Mouse (Mus musculus) embryonic facial prominence, embryonic 12.5 days (tissue): ENCODE data around the gene Ccdc69. TPM values are rescaled to one million over a fixed set of nuclear protein-coding genes. Genes with fewer than 3 reads are reported as not detected.

Experiments
- ATAC-seq: fragments of 200-750 bp; cut with Nextera tagmentation; 2 replicates; pipeline ENCODE4 v1.8.0; 2017; ENCODE audit not compliant: insufficient number of reproducible peaks, insufficient read depth, low FRiP score, low TSS enrichment
- H3K27ac ChIP-seq: fragments of 300-500 bp; sonication (generic); 2 replicates; pipeline ENCODE4 v1.5.1; 2016; ENCODE audit warnings: mild to moderate bottlenecking
- H3K27me3 ChIP-seq: fragments of 300-500 bp; sonication (generic); 2 replicates; pipeline ENCODE4 v1.6.1; 2016; ENCODE audit warnings: mild to moderate bottlenecking, moderate library complexity
- H3K36me3 ChIP-seq: fragments of 300-500 bp; sonication (generic); 2 replicates; pipeline ENCODE4 v1.6.1; 2016; ENCODE audit warnings: mild to moderate bottlenecking
- H3K4me1 ChIP-seq: fragments of 300-500 bp; sonication (generic); 2 replicates; pipeline ENCODE4 v1.6.1; 2016
- H3K4me2 ChIP-seq: fragments of 300-500 bp; sonication (generic); replicated peaks from 2 replicates; pipeline ENCODE4 v1.6.1; 2016; ENCODE audit warnings: mild to moderate bottlenecking, moderate library complexity
- H3K4me3 ChIP-seq: fragments of 300-500 bp; sonication (generic); 2 replicates; pipeline ENCODE4 v1.5.1; 2016; ENCODE audit warnings: mild to moderate bottlenecking
- H3K9ac ChIP-seq: fragments of 300-500 bp; sonication (generic); 2 replicates; pipeline ENCODE4 v1.6.1; 2016; ENCODE audit warnings: mild to moderate bottlenecking, moderate library complexity
- H3K9me3 ChIP-seq: fragments of 300-500 bp; sonication (generic); 2 replicates; pipeline ENCODE4 v1.6.1; 2016; ENCODE audit warnings: mild to moderate bottlenecking, moderate library complexity
- WGBS: fragments of 180-500 bp; shearing (Covaris S2); methylation state at CpG from one replicate; pipeline ENCODE4 v1.1.7; 2016; 5-methylcytosine and 5-hydroxymethylcytosine counted together
- polyA plus RNA-seq: library from polyadenylated mRNA; unstranded; fragments of >200 nt; fragmentation: Nextera tagmentation; extraction: Ambion mirVana; gene quantifications from 2 replicates; pipeline ENCODE4 v1.2.1, GENCODE M21; 2016

Ccdc69 gene
- polyA plus RNA-seq, 1 experiment from 2014 or later, result 0.67 TPM

GRCm38 (mm10) chr11:55033040-55033660 lies 44.8 kb downstream of the Ccdc69 start, which contains the start of gene Anxa6:
Gene Anxa6, minus strand, starts transcription at chr11:55033445.
- H3K9ac ChIP-seq, result peak within 1 kb of the TSS; percentile 67
- ATAC-seq, result peak; percentile 72
- H3K36me3 ChIP-seq, result no peaks in the 10 kb centered on the region
- H3K4me2 ChIP-seq, result peak within 1 kb of the TSS; percentile 89
- H3K27ac ChIP-seq, result peak within 1 kb of the TSS; percentile 76; the same call in 1 of the 2 replicates
- H3K4me3 ChIP-seq, result peak within 1 kb of the TSS; percentile 69
- H3K27me3 ChIP-seq, result no peaks in the 10 kb centered on the region
- no peaks in the 10 kb centered on the region for H3K9me3 ChIP-seq
- H3K4me1 ChIP-seq, result peaks cover 23% of the 10 kb centered on the region
- WGBS, result under 1% methylated on average over 41 of the region's 41 CpGs

DNA sequence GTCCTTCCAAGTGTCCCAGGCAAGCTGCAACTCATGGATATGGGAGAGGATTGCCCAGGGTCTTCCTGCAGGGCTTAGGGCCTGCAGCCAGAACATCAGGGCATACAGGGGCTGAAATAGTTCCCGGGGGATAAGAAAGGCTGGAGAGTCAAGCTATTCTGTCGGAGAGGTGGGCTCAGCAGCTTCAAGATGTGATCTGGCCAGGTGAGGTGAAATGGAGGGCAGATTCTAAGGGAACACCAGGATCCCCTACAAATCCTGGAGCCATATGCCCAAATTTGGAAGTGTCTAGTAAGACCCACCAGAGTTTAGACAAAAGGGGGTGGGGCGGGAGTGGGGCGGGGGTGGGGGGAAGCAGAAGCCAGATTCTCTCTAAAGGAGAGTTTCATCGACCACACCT lies 45.6 kb downstream of the Ccdc69 start:
- H3K27me3 ChIP-seq, result no peaks in the 10 kb centered on the region
- peaks cover 31% of the 10 kb centered on the region for H3K4me1 ChIP-seq
- H3K27ac ChIP-seq, result peak overlapping the region; percentile 76; the same call in 1 of the 2 replicates
- H3K36me3 ChIP-seq, result no peaks in the 10 kb centered on the region
- WGBS, result 17% methylated on average over 5 of the region's 5 CpGs
- H3K4me3 ChIP-seq, result peak overlapping the region; percentile 69
- no peaks in the 10 kb centered on the region for H3K9me3 ChIP-seq
- peak overlapping the region; percentile 67 for H3K9ac ChIP-seq
- no peak for ATAC-seq
- H3K4me2 ChIP-seq, result peak overlapping the region; percentile 89

DNA sequence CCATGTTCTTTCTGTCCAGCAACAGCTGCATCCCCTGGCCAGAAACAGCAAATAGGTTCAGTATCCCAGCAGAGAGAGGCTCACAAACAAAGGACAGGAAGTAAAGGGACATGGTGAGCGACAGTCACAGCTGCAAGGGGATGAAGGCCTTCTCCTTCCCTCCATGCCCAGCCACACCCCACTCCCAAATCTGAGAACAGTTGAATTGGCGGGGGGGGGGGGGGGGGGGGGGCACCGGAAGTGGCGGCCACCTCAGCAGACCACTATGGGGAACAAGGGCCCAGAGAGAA lies 46.0 kb downstream of the Ccdc69 start:
- H3K4me1 ChIP-seq, result peaks cover 33% of the 10 kb centered on the region
- no peaks in the 10 kb centered on the region for H3K9me3 ChIP-seq
- WGBS, result 8% methylated on average over 1 of the region's 4 CpGs
- peak overlapping the region; percentile 69 for H3K4me3 ChIP-seq
- no peaks in the 10 kb centered on the region for H3K27me3 ChIP-seq
- peak overlapping the region; percentile 76 for H3K27ac ChIP-seq
- no peak; the same call in 1 of the 2 replicates for ATAC-seq
- H3K4me2 ChIP-seq, result peak overlapping the region; percentile 89
- peak overlapping the region; percentile 67 for H3K9ac ChIP-seq
- no peaks in the 10 kb centered on the region for H3K36me3 ChIP-seq

GRCm38 (mm10) chr11:55031211-55031990 lies 46.5 kb downstream of the Ccdc69 start:
- ATAC-seq, result peak; percentile 38; the same call in 1 of the 2 replicates
- 47% methylated on average over 10 of the region's 10 CpGs for WGBS
- peak overlapping the region; percentile 67 for H3K9ac ChIP-seq

DNA sequence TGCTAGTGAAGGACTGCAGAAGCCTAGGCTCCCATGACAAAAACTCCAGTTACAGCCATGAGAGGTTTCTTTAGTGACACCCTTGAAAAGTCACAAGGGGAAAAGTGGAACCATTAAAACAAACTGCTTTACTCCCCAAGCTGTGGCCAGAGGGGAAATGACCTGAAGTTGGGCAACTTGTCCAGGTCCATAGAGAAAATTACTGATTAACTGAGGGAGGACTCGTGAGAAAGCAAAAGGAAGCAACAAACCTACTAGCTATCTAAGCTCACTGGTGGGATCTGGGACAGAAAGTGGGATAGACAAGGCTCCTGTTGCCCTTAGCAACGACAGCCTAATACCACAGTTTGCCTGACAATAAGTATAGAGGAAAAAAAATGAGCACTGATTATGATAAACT lies 49.4 kb downstream of the Ccdc69 start:
- Histone ChIP-seq H3K4me1 (peaks cover 50% of the 10 kb centered on the region), H3K36me3 (peaks cover 5% of the 10 kb centered on the region; the same call in 1 of the 2 replicates), H3K27ac (no peak overlapping the region), H3K4me2 (no peak overlapping the region), H3K9me3 (no peaks in the 10 kb centered on the region), H3K4me3 (no peak overlapping the region), H3K9ac (no peak overlapping the region), H3K27me3 (no peaks in the 10 kb centered on the region)
- 65% methylated on average over 2 of the region's 2 CpGs for WGBS
- no peak for ATAC-seq

More at GRCm38 (mm10) chr11:55031211-55031990, 46.5 kb downstream of the Ccdc69 start:
- peak overlapping the region; percentile 89 for H3K4me2 ChIP-seq
- H3K9me3 ChIP-seq, result no peaks in the 10 kb centered on the region
- peak overlapping the region; percentile 69 for H3K4me3 ChIP-seq
- H3K27me3 ChIP-seq, result no peaks in the 10 kb centered on the region
- H3K27ac ChIP-seq, result peak overlapping the region; percentile 76
- H3K36me3 ChIP-seq, result peaks cover 4% of the 10 kb centered on the region; the same call in 1 of the 2 replicates
- peaks cover 36% of the 10 kb centered on the region for H3K4me1 ChIP-seq

- 74% methylated on average over 2 of the region's 2 CpGs for WGBS
- Histone ChIP-seq H3K4me2 (no peak overlapping the region), H3K36me3 (peaks cover 5% of the 10 kb centered on the region; the same call in 1 of the 2 replicates), H3K9me3 (no peaks in the 10 kb centered on the region), H3K9ac (no peak overlapping the region), H3K27me3 (no peaks in the 10 kb centered on the region), H3K4me1 (peaks cover 58% of the 10 kb centered on the region), H3K27ac (0 out of 2 replicates have a peak overlapping the region, but pooled peaks have one; percentile 5), H3K4me3 (no peak overlapping the region)
- no peak for ATAC-seq
Observed at GRCm38 (mm10) chr11:55027204-55027855, 50.6 kb downstream of the Ccdc69 start.

- Histone ChIP-seq H3K4me2 (no peak overlapping the region), H3K27me3 (no peaks in the 10 kb centered on the region), H3K9ac (no peak overlapping the region), H3K9me3 (no peaks in the 10 kb centered on the region), H3K4me1 (peaks cover 55% of the 10 kb centered on the region), H3K4me3 (no peak overlapping the region), H3K27ac (no peak overlapping the region), H3K36me3 (peaks cover 10% of the 10 kb centered on the region)
- ATAC-seq, result no peak
- 96% methylated on average over 4 of the region's 4 CpGs for WGBS
Observed at GRCm38 (mm10) chr11:55025896-55026295, 52.0 kb downstream of the Ccdc69 start.

DNA sequence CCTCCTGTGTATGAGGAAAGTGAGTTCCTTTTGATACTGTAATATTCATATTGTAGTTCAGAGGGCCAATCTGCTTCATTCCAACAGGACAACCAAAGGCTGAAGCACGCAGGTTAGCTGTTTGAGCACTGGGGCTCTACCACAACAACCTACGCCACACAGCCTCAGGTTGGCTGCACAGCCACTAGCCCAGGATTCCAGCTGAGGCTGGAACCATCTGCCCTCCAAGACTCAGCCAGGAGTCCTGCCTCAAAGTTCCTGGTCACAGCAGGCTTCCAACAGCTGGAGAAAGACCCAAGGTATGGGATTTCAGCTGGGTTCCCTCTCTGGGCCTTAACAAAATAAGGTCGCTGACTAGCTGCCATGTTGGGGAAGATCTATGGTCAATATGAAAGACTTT lies 54.3 kb downstream of the Ccdc69 start:
- peaks cover 27% of the 10 kb centered on the region for H3K36me3 ChIP-seq
- peaks cover 60% of the 10 kb centered on the region for H3K4me1 ChIP-seq
- no peaks in the 10 kb centered on the region for H3K9me3 ChIP-seq
- peak overlapping the region; percentile 42 for H3K4me2 ChIP-seq
- H3K27me3 ChIP-seq, result no peaks in the 10 kb centered on the region
- H3K9ac ChIP-seq, result no peak overlapping the region; the same call in 1 of the 2 replicates
- peak overlapping the region; percentile 99 for H3K27ac ChIP-seq
- ATAC-seq, result no peak
- H3K4me3 ChIP-seq, result no peak overlapping the region
- WGBS, result 67% methylated on average over 3 of the region's 3 CpGs

DNA sequence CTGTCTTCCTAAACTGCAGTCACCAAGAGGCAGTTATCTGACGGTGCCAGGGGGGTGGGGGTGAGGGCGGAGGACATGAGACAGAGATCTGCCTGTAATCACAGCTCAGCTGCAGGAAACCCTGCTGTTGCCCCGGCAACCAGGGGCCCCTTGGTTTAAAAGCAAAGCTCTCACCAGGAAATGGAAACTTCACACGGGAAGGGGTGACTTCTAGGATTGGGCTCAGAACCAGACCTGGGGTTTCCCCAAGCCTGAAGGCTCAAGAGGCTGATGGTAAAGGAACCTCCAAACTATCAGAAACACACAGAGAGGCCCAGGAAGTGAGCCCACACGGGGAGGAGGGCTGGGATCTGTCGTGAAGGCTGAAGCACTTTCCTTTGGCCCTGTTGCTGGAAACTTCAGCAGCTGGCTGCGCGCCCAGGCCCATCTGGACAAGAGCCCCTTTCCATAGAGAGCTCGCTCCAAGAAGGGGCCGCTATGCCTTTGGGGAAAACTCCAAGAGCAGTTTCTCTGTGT lies 54.8 kb downstream of the Ccdc69 start:
- H3K4me2 ChIP-seq, result peak overlapping the region; percentile 42
- no peaks in the 10 kb centered on the region for H3K9me3 ChIP-seq
- no peaks in the 10 kb centered on the region for H3K27me3 ChIP-seq
- peaks cover 30% of the 10 kb centered on the region for H3K36me3 ChIP-seq
- ATAC-seq, result peak; percentile 60
- peaks cover 55% of the 10 kb centered on the region for H3K4me1 ChIP-seq
- WGBS, result 7% methylated on average over 10 of the region's 10 CpGs
- peak overlapping the region; percentile 99 for H3K27ac ChIP-seq
- H3K9ac ChIP-seq, result no peak overlapping the region
- no peak overlapping the region for H3K4me3 ChIP-seq

DNA sequence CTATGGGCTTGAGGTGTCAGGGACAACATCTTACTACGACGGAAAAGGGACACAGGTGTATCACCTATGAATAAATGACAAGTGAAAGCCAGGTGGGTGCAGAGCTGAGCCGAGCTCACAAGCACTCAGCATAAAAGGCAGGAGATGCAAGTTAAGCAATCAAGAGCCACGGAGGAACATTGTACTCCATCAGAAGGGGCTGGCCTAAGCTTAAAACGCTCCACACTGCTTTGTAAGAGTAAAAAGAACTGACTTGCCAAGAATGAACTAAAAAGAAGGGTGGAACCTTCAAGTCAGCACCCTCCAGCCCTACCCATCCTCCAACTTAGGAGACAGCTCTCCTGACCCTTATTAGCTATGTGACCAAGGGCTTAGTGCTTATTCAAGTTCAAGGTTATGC lies 55.4 kb downstream of the Ccdc69 start:
- Histone ChIP-seq H3K27me3 (no peaks in the 10 kb centered on the region), H3K4me3 (no peak overlapping the region), H3K27ac (peak overlapping the region; percentile 99), H3K9me3 (no peaks in the 10 kb centered on the region), H3K4me2 (peak overlapping the region; percentile 42), H3K9ac (no peak overlapping the region), H3K4me1 (peaks cover 50% of the 10 kb centered on the region), H3K36me3 (peaks cover 32% of the 10 kb centered on the region)
- ATAC-seq, result no peak; the same call in 1 of the 2 replicates
- 71% methylated on average over 5 of the region's 5 CpGs for WGBS

- Histone ChIP-seq H3K4me3 (no peak overlapping the region), H3K27ac (no peak overlapping the region), H3K4me1 (peaks cover 47% of the 10 kb centered on the region), H3K27me3 (no peaks in the 10 kb centered on the region), H3K9ac (no peak overlapping the region), H3K36me3 (peaks cover 32% of the 10 kb centered on the region), H3K4me2 (no peak overlapping the region), H3K9me3 (no peaks in the 10 kb centered on the region)
- 52% methylated on average over 6 of the region's 6 CpGs for WGBS
- ATAC-seq, result no peak
Observed at GRCm38 (mm10) chr11:55021859-55022258, 56.1 kb downstream of the Ccdc69 start.
